Mouse (Mus musculus): ENCODE data around the gene Afg3l1. TPM values are rescaled to one million over a fixed set of nuclear protein-coding genes. Genes with fewer than 3 reads are reported as not detected.
"Not testable (repeated sequence)": the region's sequence is repeated elsewhere in the genome, so short reads cannot be mapped to it uniquely, and the experiment has no call there.

The Afg3l1 gene
- polyA plus RNA-seq, 1 experiment from 2014 or later = 40.3 TPM

DNA sequence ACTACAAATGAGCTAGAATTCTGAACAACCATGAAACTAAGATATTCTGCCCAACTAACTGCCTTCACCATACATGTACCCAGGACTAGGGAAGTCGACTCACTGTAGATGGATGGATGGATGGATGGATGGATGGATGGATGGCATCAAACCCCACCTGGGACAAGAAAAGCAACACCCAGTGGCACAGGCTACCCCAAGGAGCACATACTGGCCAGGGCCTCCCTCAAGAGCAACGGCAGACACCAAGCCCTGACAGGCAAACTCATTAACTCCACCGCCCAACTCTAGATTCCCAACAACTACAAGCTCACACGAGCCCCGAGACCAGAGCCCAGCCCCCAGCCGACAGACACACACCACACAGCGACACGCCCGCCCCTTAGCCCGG is 59.3 kb downstream of the Afg3l1 start:
- Histone ChIP-seq H3K4me1 (replicated peaks; ENCODE audit: insufficient read depth, low read length) (no peaks in the 10 kb centered on the region), H3K27me3 (ENCODE audit: insufficient read depth, low read length) (no peaks in the 10 kb centered on the region), H3K9ac (ENCODE audit: low read depth, low read length) (no peak overlapping the region), H3K9me3 (replicated peaks; ENCODE audit: low read length) (no peaks in the 10 kb centered on the region), H3K36me3 (ENCODE audit: insufficient read depth, low read length) (peaks cover 31% of the 10 kb centered on the region), H3K4me3 (replicated peaks; ENCODE audit: low read depth, low read length) (no peak overlapping the region), H3K27ac (no peak overlapping the region), H3K4me2 (ENCODE audit: low read length) (no peak overlapping the region)
- ATAC-seq (replicated peaks; ENCODE audit: low FRiP score, low read depth) (no peak; the same call in 1 of the 2 replicates), DNase-seq (ENCODE audit: low spot score) (no peak)
- 38% methylated on average over 10 of the region's 10 CpGs for WGBS
- no peak for TF ChIP-seq CTCF (IDR thresholded peaks at IDR 0.05; ENCODE audit: low read depth)

DNA sequence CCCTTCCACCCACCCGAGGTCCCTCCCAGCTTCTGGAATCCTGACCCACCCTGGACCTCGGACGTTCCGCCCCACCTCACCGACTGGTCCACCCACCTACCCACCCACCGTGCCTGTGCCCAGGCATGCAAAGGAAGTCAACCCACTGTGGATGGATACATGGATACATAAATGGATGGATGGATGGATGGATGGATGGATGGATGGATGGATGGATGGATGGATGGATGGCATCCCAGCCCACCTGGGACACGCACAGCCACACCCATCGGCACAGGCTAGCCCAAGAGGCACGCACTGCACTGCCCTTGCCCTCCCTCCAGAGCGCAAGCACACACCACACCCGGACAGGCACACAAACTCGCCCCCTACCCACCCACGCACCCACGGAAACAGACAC is 59.9 kb downstream of the Afg3l1 start:
- H3K9ac ChIP-seq (ENCODE audit: low read depth, low read length); H3K9me3 ChIP-seq (replicated peaks; ENCODE audit: low read length); H3K4me2 ChIP-seq (ENCODE audit: low read length); H3K27ac ChIP-seq; ATAC-seq (replicated peaks; ENCODE audit: low FRiP score, low read depth); H3K4me1 ChIP-seq (replicated peaks; ENCODE audit: insufficient read depth, low read length); DNase-seq (ENCODE audit: low spot score); H3K4me3 ChIP-seq (replicated peaks; ENCODE audit: low read depth, low read length); H3K27me3 ChIP-seq (ENCODE audit: insufficient read depth, low read length): not testable (repeated sequence)
- peaks cover 29% of the 10 kb centered on the region for H3K36me3 ChIP-seq (ENCODE audit: insufficient read depth, low read length)
- 66% methylated on average over 6 of the region's 14 CpGs for WGBS

Other genes starting within 250 kb of the Afg3l1 start
- gene Spata2l, start 241.7 kb upstream of the Afg3l1 start, polyA plus RNA-seq (2015; fragmentation: Nextera tagmentation; extraction: Ambion mirVana) = 6.1 and 8.2 TPM in 2 replicates
- 13.1 and 15.0 TPM in 2 replicates for gene Zfp276, start 223.7 kb upstream of the Afg3l1 start, polyA plus RNA-seq (2015; fragmentation: Nextera tagmentation; extraction: Ambion mirVana)
- gene Vps9d1, start 223.6 kb upstream of the Afg3l1 start, polyA plus RNA-seq (2015; fragmentation: Nextera tagmentation; extraction: Ambion mirVana) = 16.5 and 17.3 TPM in 2 replicates
- 18.7 and 21.5 TPM in 2 replicates for gene Fanca, start 159.3 kb upstream of the Afg3l1 start, polyA plus RNA-seq (2015; fragmentation: Nextera tagmentation; extraction: Ambion mirVana)
- 5.7 and 5.8 TPM in 2 replicates for gene Spire2, start 145.2 kb upstream of the Afg3l1 start, polyA plus RNA-seq (2015; fragmentation: Nextera tagmentation; extraction: Ambion mirVana)
- gene Tcf25, start 104.2 kb upstream of the Afg3l1 start, polyA plus RNA-seq (2015; fragmentation: Nextera tagmentation; extraction: Ambion mirVana) = 168 and 170 TPM in 2 replicates
- not detected in 2 replicates for gene Mc1r, start 70.8 kb upstream of the Afg3l1 start, polyA plus RNA-seq (2015; fragmentation: Nextera tagmentation; extraction: Ambion mirVana)
- gene Tubb3, start 66.5 kb upstream of the Afg3l1 start, polyA plus RNA-seq (2015; fragmentation: Nextera tagmentation; extraction: Ambion mirVana) = 0.23 and 0.75 TPM in 2 replicates
- gene Def8, start 54.4 kb upstream of the Afg3l1 start, polyA plus RNA-seq (2015; fragmentation: Nextera tagmentation; extraction: Ambion mirVana) = 33.4 and 36.6 TPM in 2 replicates
- gene Dbndd1, start 37.6 kb downstream of the Afg3l1 start, polyA plus RNA-seq (2015; fragmentation: Nextera tagmentation; extraction: Ambion mirVana) = 2.4 and 3.3 TPM in 2 replicates
- 27.1 and 29.2 TPM in 2 replicates for gene Gas8, start 40.9 kb downstream of the Afg3l1 start, polyA plus RNA-seq (2015; fragmentation: Nextera tagmentation; extraction: Ambion mirVana)
- 4.3 and 4.9 TPM in 2 replicates for gene Rhou, start 176.0 kb downstream of the Afg3l1 start, polyA plus RNA-seq (2015; fragmentation: Nextera tagmentation; extraction: Ambion mirVana)

Measured in kidney, postnatal 0 days (tissue).